Mouse (Mus musculus) embryonic facial prominence, embryonic 14.5 days (tissue): ENCODE data around the gene Gm4491. TPM values are rescaled to one million over a fixed set of nuclear protein-coding genes. Genes with fewer than 3 reads are reported as not detected.

ENCODE experiments used
- ATAC-seq: fragments of 200-750 bp; cut with Nextera tagmentation; 2 replicates; pipeline ENCODE4 v1.8.0; 2017; ENCODE audit warnings: low read depth, moderate number of reproducible peaks, moderate TSS enrichment
- DNase-seq: peaks from one replicate; pipeline ENCODE4 v3.0.0-alpha.2; 2015; ENCODE audit warnings: low spot score
- H3K27ac ChIP-seq: fragments of 300-500 bp; sonication (generic); replicated peaks from 2 replicates; pipeline ENCODE4 v1.5.1; 2014; ENCODE audit warnings: low read depth, mild to moderate bottlenecking, low read length, moderate library complexity
- H3K27me3 ChIP-seq: fragments of 300-500 bp; sonication (generic); replicated peaks from 2 replicates; pipeline ENCODE4 v1.6.1; 2014; ENCODE audit warnings: low read length; ENCODE audit not compliant: control insufficient read depth, insufficient read depth
- H3K36me3 ChIP-seq: fragments of 300-500 bp; sonication (generic); 2 replicates; pipeline ENCODE4 v1.6.1; 2014; ENCODE audit warnings: low read length, mixed read lengths; ENCODE audit not compliant: control insufficient read depth, insufficient read depth
- H3K4me1 ChIP-seq: fragments of 300-500 bp; sonication (generic); 2 replicates; pipeline ENCODE4 v1.6.1; 2014; ENCODE audit warnings: antibody characterized with exemption, low read length; ENCODE audit not compliant: control insufficient read depth, insufficient read depth
- H3K4me2 ChIP-seq: fragments of 300-500 bp; sonication (generic); 2 replicates; pipeline ENCODE4 v1.6.1; 2014; ENCODE audit warnings: low read depth, mild to moderate bottlenecking, low read length, moderate library complexity, mixed read lengths
- H3K4me3 ChIP-seq: fragments of 300-500 bp; sonication (generic); 2 replicates; pipeline ENCODE4 v1.5.1; 2014; ENCODE audit warnings: low read depth, mild to moderate bottlenecking, low read length
- H3K9ac ChIP-seq: fragments of 300-500 bp; sonication (generic); 2 replicates; pipeline ENCODE4 v1.6.1; 2014; ENCODE audit warnings: low read depth, mild to moderate bottlenecking, low read length, moderate library complexity, mixed read lengths
- H3K9me3 ChIP-seq: fragments of 300-500 bp; sonication (generic); 2 replicates; pipeline ENCODE4 v1.6.1; 2016; ENCODE audit warnings: low read length; ENCODE audit not compliant: control insufficient read depth
- WGBS: fragments of 180-500 bp; shearing (Covaris S2); extraction: QIAGEN DNeasy Blood & Tissue Kit; methylation state at CpG from one replicate; pipeline ENCODE4 v1.1.7; 2014; 5-methylcytosine and 5-hydroxymethylcytosine counted together
- polyA plus RNA-seq: library from polyadenylated mRNA; unstranded; fragments of >200 nt; fragmentation: Nextera tagmentation; extraction: Ambion mirVana; gene quantifications from 2 replicates; pipeline ENCODE4 v1.2.1, GENCODE M21; 2014

Gene Gm4491
- polyA plus RNA-seq, 1 experiment from 2014 or later: not detected

- Histone ChIP-seq H3K9ac (no peak overlapping the region), H3K4me2 (no peak overlapping the region), H3K4me1 (0 out of 2 replicates have a peak, but pooled peaks cover 3% of the 10 kb centered on the region), H3K4me3 (no peak overlapping the region), H3K27me3 (no peaks in the 10 kb centered on the region), H3K36me3 (no peaks in the 10 kb centered on the region), H3K27ac (no peak overlapping the region), H3K9me3 (no peaks in the 10 kb centered on the region)
- ATAC-seq (no peak), DNase-seq (no peak)
- WGBS: 86% methylated on average over 7 of the region's 7 CpGs
Measured at GRCm38 (mm10) chr14:57122295-57122694, 6.6 kb upstream of the Gm4491 start.

GRCm38 (mm10) chr14:57109194-57109593, 6.5 kb downstream of the Gm4491 start:
- no peak overlapping the region for H3K27ac ChIP-seq
- H3K36me3 ChIP-seq: no peaks in the 10 kb centered on the region
- no peak for ATAC-seq
- H3K4me2 ChIP-seq: no peak overlapping the region
- H3K4me3 ChIP-seq: no peak overlapping the region
- H3K9me3 ChIP-seq: no peaks in the 10 kb centered on the region
- DNase-seq: peak; percentile 33
- no peaks in the 10 kb centered on the region for H3K4me1 ChIP-seq
- peaks cover 39% of the 10 kb centered on the region for H3K27me3 ChIP-seq
- 8% methylated on average over 4 of the region's 4 CpGs for WGBS
- H3K9ac ChIP-seq: no peak overlapping the region

GRCm38 (mm10) chr14:57107916-57108315, 7.8 kb downstream of the Gm4491 start:
- peaks cover 52% of the 10 kb centered on the region for H3K27me3 ChIP-seq
- DNase-seq: no peak
- WGBS: 66% methylated on average over 5 of the region's 5 CpGs

GRCm38 (mm10) chr14:57107091-57107490, 8.6 kb downstream of the Gm4491 start:
- no peak overlapping the region for H3K27ac ChIP-seq

More at GRCm38 (mm10) chr14:57107916-57108315, 7.8 kb downstream of the Gm4491 start:
- Histone ChIP-seq H3K4me2 (no peak overlapping the region), H3K36me3 (no peaks in the 10 kb centered on the region), H3K9me3 (no peaks in the 10 kb centered on the region), H3K9ac (no peak overlapping the region), H3K4me3 (no peak overlapping the region), H3K27ac (no peak overlapping the region), H3K4me1 (no peaks in the 10 kb centered on the region)
- ATAC-seq: no peak

GRCm38 (mm10) chr14:57105721-57106120, 10.0 kb downstream of the Gm4491 start:
- no peaks in the 10 kb centered on the region for H3K36me3 ChIP-seq
- WGBS: 31% methylated on average over 11 of the region's 11 CpGs
- H3K27ac ChIP-seq: no peak overlapping the region
- H3K4me2 ChIP-seq: peak overlapping the region; percentile 100; the same call in 1 of the 2 replicates
- no peaks in the 10 kb centered on the region for H3K9me3 ChIP-seq
- no peak overlapping the region for H3K9ac ChIP-seq
- 0 out of 2 replicates have a peak, but pooled peaks have one; percentile 17 for ATAC-seq
- H3K27me3 ChIP-seq: peaks cover 69% of the 10 kb centered on the region
- no peaks in the 10 kb centered on the region for H3K4me1 ChIP-seq
- peak; percentile 33 for DNase-seq
- 0 out of 2 replicates have a peak overlapping the region, but pooled peaks have one; percentile 66 for H3K4me3 ChIP-seq

More at GRCm38 (mm10) chr14:57107091-57107490, 8.6 kb downstream of the Gm4491 start:
- Histone ChIP-seq H3K4me3 (no peak overlapping the region), H3K9ac (no peak overlapping the region), H3K36me3 (no peaks in the 10 kb centered on the region), H3K4me2 (no peak overlapping the region), H3K27me3 (peaks cover 60% of the 10 kb centered on the region), H3K9me3 (no peaks in the 10 kb centered on the region), H3K4me1 (no peaks in the 10 kb centered on the region)
- 81% methylated on average over 8 of the region's 8 CpGs for WGBS
- ATAC-seq (no peak), DNase-seq (no peak)

- peak overlapping the region; percentile 100 for H3K4me2 ChIP-seq
- no peaks in the 10 kb centered on the region for H3K36me3 ChIP-seq
- 12% methylated on average over 14 of the region's 14 CpGs for WGBS
- no peak overlapping the region for H3K27ac ChIP-seq
- no peak for DNase-seq
- H3K4me1 ChIP-seq: no peaks in the 10 kb centered on the region
- peak overlapping the region; percentile 66 for H3K4me3 ChIP-seq
- no peaks in the 10 kb centered on the region for H3K9me3 ChIP-seq
- peaks cover 69% of the 10 kb centered on the region for H3K27me3 ChIP-seq
- ATAC-seq: no peak
- H3K9ac ChIP-seq: no peak overlapping the region
Measured at GRCm38 (mm10) chr14:57105111-57105510, 10.6 kb downstream of the Gm4491 start.

GRCm38 (mm10) chr14:57104106-57105023, 11.3 kb downstream of the Gm4491 start, which contains the start of gene Gjb2:
Gjb2 (minus strand) TSS chr14:57104702.
- H3K9ac ChIP-seq: peak within 1 kb of the TSS; percentile 60
- no peak within 1 kb of the TSS for H3K27ac ChIP-seq
- H3K4me3 ChIP-seq: peak within 1 kb of the TSS; percentile 66
- ATAC-seq (peak; percentile 64), DNase-seq (peak; percentile 54)
- WGBS: under 1% methylated on average over 55 of the region's 101 CpGs
- H3K4me2 ChIP-seq: peak within 1 kb of the TSS; percentile 100
- H3K27me3 ChIP-seq: peaks cover 69% of the 10 kb centered on the region
- H3K9me3 ChIP-seq: no peaks in the 10 kb centered on the region
- H3K36me3 ChIP-seq: no peaks in the 10 kb centered on the region
- peaks cover 3% of the 10 kb centered on the region; the same call in 1 of the 2 replicates for H3K4me1 ChIP-seq

GRCm38 (mm10) chr14:57103711-57104105, 12.0 kb downstream of the Gm4491 start:
- DNase-seq (no peak), ATAC-seq (no peak)
- H3K9me3 ChIP-seq: no peaks in the 10 kb centered on the region
- no peaks in the 10 kb centered on the region for H3K36me3 ChIP-seq
- peak overlapping the region; percentile 100 for H3K4me2 ChIP-seq
- 4% methylated on average over 22 of the region's 22 CpGs for WGBS
- H3K27ac ChIP-seq: no peak overlapping the region
- H3K9ac ChIP-seq: peak overlapping the region; percentile 60
- peaks cover 3% of the 10 kb centered on the region; the same call in 1 of the 2 replicates for H3K4me1 ChIP-seq
- H3K4me3 ChIP-seq: peak overlapping the region; percentile 66
- H3K27me3 ChIP-seq: peaks cover 69% of the 10 kb centered on the region
